Comparison of ENCODE assay signal across 8 mouse cellular contexts in genomic region chr3:108910303-108911080, GRCm38 (mm10). TPM values are rescaled to one million over a fixed set of nuclear protein-coding genes. Genes with fewer than 3 reads are reported as not detected.
A peak's percentile ranks its signal among the peaks of the same experiment; 100 is the strongest.
DNase-seq lines count a peak whose midpoint lies in the region; ATAC-seq and TF ChIP-seq lines count a peak whose summit lies in the region.

No protein-coding gene starts in this region.

- ATAC-seq in cerebellum, adult (ENCODE audit: insufficient number of reproducible peaks, low FRiP score, low TSS enrichment), result peak; percentile 62
- ATAC-seq in forebrain, embryonic 11.5 days (replicated peaks; ENCODE audit: low FRiP score), result no peak

- H3K9ac ChIP-seq in forebrain, embryonic 11.5 days (ENCODE audit: low read length), result peak overlapping the region; percentile 75

- under 1% methylated on average over 30 of the region's 32 CpGs for WGBS in forebrain, embryonic 11.5 days
- WGBS in kidney, adult 2 months, result under 1% methylated on average over 32 of the region's 32 CpGs
- under 1% methylated on average over 32 of the region's 32 CpGs for WGBS in thymus, adult 2 months

- no peaks in the 10 kb centered on the region for H3K9me3 ChIP-seq in forebrain, embryonic 11.5 days (ENCODE audit: control insufficient read depth, low read length)

- peaks cover 3% of the 10 kb centered on the region; the same call in 1 of the 2 replicates for H3K36me3 ChIP-seq in forebrain, embryonic 11.5 days (ENCODE audit: control insufficient read depth, insufficient read depth, low read length)
- peaks cover 2% of the 10 kb centered on the region for H3K36me3 ChIP-seq in kidney, adult 2 months (ENCODE audit: control insufficient read depth, insufficient read depth, low read length)
- peaks cover 31% of the 10 kb centered on the region for H3K36me3 ChIP-seq in thymus, adult 2 months (ENCODE audit: control insufficient read depth, insufficient read depth, low read length)

- no peak for TF ChIP-seq CTCF in kidney, adult 2 months (conservative IDR thresholded peaks at IDR 0.05; ENCODE audit: insufficient read depth, insufficient read length, low read depth, low read length)
- no peak for TF ChIP-seq CTCF in thymus, adult 2 months (IDR thresholded peaks at IDR 0.05; ENCODE audit: borderline replicate concordance, control insufficient read depth, extremely low read depth, insufficient read depth, low read length, poor library complexity)

- peak overlapping the region; percentile 96 for H3K4me2 ChIP-seq in forebrain, embryonic 11.5 days (ENCODE audit: low read depth, low read length, severe bottlenecking)

- no peak for DNase-seq in cerebellum, postnatal 4 days (ENCODE audit: low spot score in 2 of 2)
- DNase-seq in adrenal gland, postnatal 36 days, result peak; percentile 15 to 22
- DNase-seq in forebrain, embryonic 11.5 days (ENCODE audit: low spot score), result peak; percentile 53
- peak; percentile 32 for DNase-seq in kidney, adult 2 months
- DNase-seq in lung, postnatal 4 days, result peak; percentile 6 to 32
- DNase-seq in thymus, adult 2 months, result peak; percentile 38
- no peak for DNase-seq in frontal cortex, postnatal 14 days (ENCODE audit: low spot score in 2 of 2)

- H3K4me3 ChIP-seq in forebrain, embryonic 11.5 days (ENCODE audit: low read depth, low read length), result peak overlapping the region; percentile 67
- peak overlapping the region; percentile 81 for H3K4me3 ChIP-seq in kidney, adult 2 months (ENCODE audit: insufficient read depth, low read depth, low read length)
- peak overlapping the region; percentile 76 for H3K4me3 ChIP-seq in thymus, adult 2 months (ENCODE audit: control insufficient read depth, insufficient read depth, low read length)

- no peaks in the 10 kb centered on the region for H3K27me3 ChIP-seq in forebrain, embryonic 11.5 days (ENCODE audit: control insufficient read depth, insufficient read depth, low read length)
- no peaks in the 10 kb centered on the region for H3K27me3 ChIP-seq in kidney, adult 2 months (replicated peaks; ENCODE audit: control insufficient read depth, insufficient read depth, low read length)
- H3K27me3 ChIP-seq in thymus, adult 2 months (ENCODE audit: control insufficient read depth, insufficient read depth, low read length), result no peaks in the 10 kb centered on the region

- no peak overlapping the region for H3K27ac ChIP-seq in forebrain, embryonic 11.5 days (ENCODE audit: low read depth, low read length)
- H3K27ac ChIP-seq in kidney, adult 2 months (ENCODE audit: insufficient read depth, low read depth, low read length), result peak overlapping the region; percentile 97
- H3K27ac ChIP-seq in thymus, adult 2 months (ENCODE audit: control insufficient read depth, insufficient read depth, low read length), result peak overlapping the region; percentile 31; the same call in 1 of the 2 replicates

- no peaks in the 10 kb centered on the region for H3K4me1 ChIP-seq in forebrain, embryonic 11.5 days (replicated peaks; ENCODE audit: control insufficient read depth, insufficient read depth, low read length)
- peaks cover 11% of the 10 kb centered on the region for H3K4me1 ChIP-seq in kidney, adult 2 months (ENCODE audit: control insufficient read depth, insufficient read depth, low read length)
- H3K4me1 ChIP-seq in thymus, adult 2 months (replicated peaks; ENCODE audit: control insufficient read depth, insufficient read depth, low read length), result peaks cover 2% of the 10 kb centered on the region; the same call in 1 of the 2 replicates

- no peak for TF ChIP-seq POLR2A in kidney, adult 2 months (IDR thresholded peaks at IDR 0.05; ENCODE audit: low read depth, low read length)
- no peak for TF ChIP-seq POLR2A in thymus, adult 2 months (IDR thresholded peaks at IDR 0.05; ENCODE audit: control insufficient read depth, extremely low read depth, insufficient read depth, low read length, poor library complexity)

RNA-seq across cellular contexts. Expression of gene Prpf38b, which starts 1.0 kb away (rescaled TPM):
- total RNA-seq in adrenal gland, postnatal 36 days (2021), result 10 to 100 TPM; 42.2 to 64.7 TPM
- polyA plus RNA-seq in forebrain, embryonic 11.5 days (2014; fragmentation: Nextera tagmentation; extraction: Ambion mirVana), result 66.0 and 71.4 TPM in 2 replicates
- polyA plus RNA-seq in kidney, adult 2 months (2012; rRNA removed), result 19.7 and 31.5 TPM in 2 replicates
- 141 and 181 TPM in 2 replicates for polyA plus RNA-seq in thymus, adult 2 months (2012; rRNA removed)

RNA-seq across cellular contexts. Expression of gene Fndc7, which starts 20.7 kb away (rescaled TPM):
- under 1 TPM; 0.17 to 0.40 TPM for total RNA-seq in adrenal gland, postnatal 36 days (2021)
- polyA plus RNA-seq in forebrain, embryonic 11.5 days (2014; fragmentation: Nextera tagmentation; extraction: Ambion mirVana), result not detected in 2 replicates
- 0.23 and 0.25 TPM in 2 replicates for polyA plus RNA-seq in kidney, adult 2 months (2012; rRNA removed)
- 3.4 and 3.5 TPM in 2 replicates for polyA plus RNA-seq in thymus, adult 2 months (2012; rRNA removed)

RNA-seq across cellular contexts. Expression of gene Henmt1, which starts 29.2 kb away (rescaled TPM):
- total RNA-seq in adrenal gland, postnatal 36 days (2021), result not detected
- 0.65 and 1.1 TPM in 2 replicates for polyA plus RNA-seq in forebrain, embryonic 11.5 days (2014; fragmentation: Nextera tagmentation; extraction: Ambion mirVana)
- 0.06 TPM in 1 of 2 replicates, not detected in the other for polyA plus RNA-seq in kidney, adult 2 months (2012; rRNA removed)
- 0.96 and 1.5 TPM in 2 replicates for polyA plus RNA-seq in thymus, adult 2 months (2012; rRNA removed)

RNA-seq across cellular contexts. Expression of gene Gm9857, which starts 29.8 kb away (rescaled TPM):
- not detected for total RNA-seq in adrenal gland, postnatal 36 days (2021)
- not detected in 2 replicates for polyA plus RNA-seq in forebrain, embryonic 11.5 days (2014; fragmentation: Nextera tagmentation; extraction: Ambion mirVana)
- polyA plus RNA-seq in kidney, adult 2 months (2012; rRNA removed), result 0.31 and 0.38 TPM in 2 replicates
- 2.4 and 3.1 TPM in 2 replicates for polyA plus RNA-seq in thymus, adult 2 months (2012; rRNA removed)

Comparison
In these comparisons a context has a peak if more than half of its experiments do, and no peak if none do; other contexts are left out.
1. DNase-seq: peak in adrenal gland, postnatal 36 days (2 of 2), forebrain, embryonic 11.5 days (single experiment), kidney, adult 2 months (single experiment), lung, postnatal 4 days (2 of 2) and thymus, adult 2 months (single experiment); none in cerebellum, postnatal 4 days (0 of 2) and frontal cortex, postnatal 14 days (0 of 2).
2. Peak in every context shown above with its lines, with median percentiles within 50 percentile points of each other: H3K4me3 ChIP-seq.